Mouse (Mus musculus): Measurements from ENCODE around the gene Hras.

The Hras gene

GRCm38 (mm10) chr7:141193948-141194347 is at the start of gene Hras, which contains the start of gene Lrrc56:
TSS of gene Hras (minus strand) at chr7:141194005.
TSS of gene Lrrc56 (plus strand) at chr7:141194157.
- DNase-seq (ENCODE audit: low spot score): peak; percentile 98

- DNase-seq (ENCODE audit: low spot score): no peak
Measured at GRCm38 (mm10) chr7:141231551-141231950, 37.7 kb upstream of the Hras start.

GRCm38 (mm10) chr7:141231111-141231510 is 37.3 kb upstream of the Hras start:
- DNase-seq (ENCODE audit: low spot score): no peak

- DNase-seq (ENCODE audit: low spot score): no peak
Measured at GRCm38 (mm10) chr7:141230570-141230969, 36.8 kb upstream of the Hras start.

- no peak for DNase-seq (ENCODE audit: low spot score)
Measured at GRCm38 (mm10) chr7:141229702-141230101, 35.9 kb upstream of the Hras start.

GRCm38 (mm10) chr7:141228279-141229067 is 34.7 kb upstream of the Hras start, which contains the start of gene Phrf1:
TSS of gene Phrf1 (plus strand) at chr7:141228784.
- peak; percentile 94 for DNase-seq (ENCODE audit: low spot score)

GRCm38 (mm10) chr7:141227796-141228195 is 34.0 kb upstream of the Hras start:
- DNase-seq (ENCODE audit: low spot score): no peak

GRCm38 (mm10) chr7:141226535-141226934 is 32.7 kb upstream of the Hras start:
- no peak for DNase-seq (ENCODE audit: low spot score)

- DNase-seq (ENCODE audit: low spot score): peak; percentile 19
Measured at GRCm38 (mm10) chr7:141222696-141223215, 29.0 kb upstream of the Hras start.

- DNase-seq (ENCODE audit: low spot score): no peak
Measured at GRCm38 (mm10) chr7:141222126-141222467, 28.3 kb upstream of the Hras start.

GRCm38 (mm10) chr7:141221249-141222125 is 27.7 kb upstream of the Hras start:
- peak; percentile 98 for DNase-seq (ENCODE audit: low spot score)

- no peak for DNase-seq (ENCODE audit: low spot score)
Measured at GRCm38 (mm10) chr7:141220377-141220776, 26.6 kb upstream of the Hras start.

- DNase-seq (ENCODE audit: low spot score): no peak
Measured at GRCm38 (mm10) chr7:141219558-141220099, 25.8 kb upstream of the Hras start.

- no peak for DNase-seq (ENCODE audit: low spot score)
Measured at GRCm38 (mm10) chr7:141218557-141219133, 24.8 kb upstream of the Hras start.

GRCm38 (mm10) chr7:141218141-141218540 is 24.3 kb upstream of the Hras start:
- no peak for DNase-seq (ENCODE audit: low spot score)

- DNase-seq (ENCODE audit: low spot score): no peak
Measured at GRCm38 (mm10) chr7:141217343-141218013, 23.7 kb upstream of the Hras start.

GRCm38 (mm10) chr7:141216894-141217293 is 23.1 kb upstream of the Hras start:
- DNase-seq (ENCODE audit: low spot score): no peak

GRCm38 (mm10) chr7:141215880-141216733 is 22.3 kb upstream of the Hras start:
- DNase-seq (ENCODE audit: low spot score): peak; percentile 70

GRCm38 (mm10) chr7:141215101-141215879 is 21.5 kb upstream of the Hras start, which contains the start of gene Rassf7:
TSS of gene Rassf7 (plus strand) at chr7:141215860.
- peak; percentile 94 for DNase-seq (ENCODE audit: low spot score)

- DNase-seq (ENCODE audit: low spot score): no peak
Measured at GRCm38 (mm10) chr7:141214310-141214709, 20.5 kb upstream of the Hras start.

Data from MN1 (cell line).